Comparison of ENCODE assay signal across 9 mouse cellular contexts in the genomic region with DNA sequence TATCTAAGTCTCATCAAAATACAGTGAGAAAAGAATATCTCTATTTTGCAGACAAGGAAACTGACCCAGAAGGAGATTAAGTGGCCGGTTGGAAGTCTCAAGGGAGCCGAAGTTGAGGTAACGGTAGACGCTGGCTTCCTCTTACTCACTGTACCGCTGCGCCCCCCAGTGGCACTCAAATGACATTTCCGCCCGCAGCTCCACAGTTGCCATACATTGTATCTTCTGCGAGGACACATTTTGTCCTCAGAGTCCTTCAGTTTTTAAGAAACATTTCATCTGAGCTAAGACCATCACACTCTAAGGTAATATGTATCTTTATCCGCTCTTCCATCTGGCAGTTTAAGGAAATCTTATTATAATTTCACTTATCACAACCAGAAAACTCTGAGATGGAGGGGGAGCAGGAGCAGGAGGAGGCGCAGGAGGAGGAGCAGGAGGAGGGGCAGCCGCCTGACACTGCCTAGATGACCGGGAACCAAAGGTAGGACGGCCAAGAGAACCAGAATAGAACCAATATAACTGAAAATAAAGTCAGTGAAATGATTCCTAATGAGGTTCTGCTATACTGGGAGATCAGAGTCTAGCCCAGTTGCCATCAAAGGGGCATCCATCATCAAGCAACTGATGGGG. TPM values are rescaled to one million over a fixed set of nuclear protein-coding genes. Genes with fewer than 3 reads are reported as not detected.
DNase-seq lines count a peak whose midpoint lies in the region; ATAC-seq and TF ChIP-seq lines count a peak whose summit lies in the region.
"Had no signal": no experiment of that assay in that cellular context is flagged by ENCODE, and none has a peak within 500 bp of the region (broad histone marks: within the 10 kb centered on the region; RNA-seq: fewer than 3 reads in every experiment).

No protein-coding gene starts in this region.

- WGBS in kidney, embryonic 14.5 days, result 4% methylated on average over 14 of the region's 14 CpGs
- 5% methylated on average over 14 of the region's 14 CpGs for WGBS in limb, embryonic 14.5 days

- no peak for ATAC-seq in kidney, embryonic 14.5 days (ENCODE audit: low FRiP score, low TSS enrichment)
- ATAC-seq in limb, embryonic 14.5 days (ENCODE audit: low FRiP score, low read depth), result no peak
- peak; percentile 86 for ATAC-seq in monocyte, adult 5-6 weeks (replicated peaks; ENCODE audit: insufficient number of reproducible peaks, low FRiP score, low TSS enrichment, poor library complexity, severe bottlenecking)

- no peak overlapping the region for H3K4me3 ChIP-seq in kidney, embryonic 14.5 days (ENCODE audit: low read length)
- H3K4me3 ChIP-seq in limb, embryonic 14.5 days (replicated peaks; ENCODE audit: low read length), result no peak overlapping the region
- H3K4me3 ChIP-seq: erythroblast, embryonic 14.5 days had no signal

- peak; percentile 88 for DNase-seq in A20 (ENCODE audit: low read depth, low spot score)
- peak; percentile 85 for DNase-seq in adrenal gland, postnatal 10 days
- peak; percentile 70 for DNase-seq in embryo, embryonic 9.5 days (ENCODE audit: extremely low spot score)
- peak; percentile 80 to 86 for DNase-seq in heart, adult 18-20 months
- DNase-seq in limb, embryonic 14.5 days (ENCODE audit: low spot score), result peak; percentile 78
- DNase-seq in splenic B cell, adult 2 months (ENCODE audit: low read depth, low spot score), result peak; percentile 89

- H3K36me3 ChIP-seq in kidney, embryonic 14.5 days (ENCODE audit: control insufficient read depth, insufficient read depth, low read length), result no peaks in the 10 kb centered on the region
- H3K36me3 ChIP-seq in limb, embryonic 14.5 days (ENCODE audit: control insufficient read depth, insufficient read depth, low read length), result no peaks in the 10 kb centered on the region
- no peaks in the 10 kb centered on the region for H3K36me3 ChIP-seq in splenic B cell, adult 2 months (ENCODE audit: control insufficient read depth, insufficient read depth, low read length, poor library complexity, severe bottlenecking)

- H3K4me1 ChIP-seq in kidney, embryonic 14.5 days (ENCODE audit: control insufficient read depth, insufficient read depth, low read length), result peaks cover 13% of the 10 kb centered on the region
- peaks cover 8% of the 10 kb centered on the region for H3K4me1 ChIP-seq in limb, embryonic 14.5 days (ENCODE audit: control insufficient read depth, insufficient read depth, low read length)

- no peaks in the 10 kb centered on the region for H3K27me3 ChIP-seq in kidney, embryonic 14.5 days (ENCODE audit: control insufficient read depth, insufficient read depth, low read length)
- H3K27me3 ChIP-seq in limb, embryonic 14.5 days (ENCODE audit: control insufficient read depth, insufficient read depth, low read length), result 0 out of 2 replicates have a peak, but pooled peaks cover 3% of the 10 kb centered on the region
- H3K27me3 ChIP-seq in splenic B cell, adult 2 months (ENCODE audit: control insufficient read depth, insufficient read depth, low read length, poor library complexity, severe bottlenecking), result no peaks in the 10 kb centered on the region

- no peak overlapping the region for H3K27ac ChIP-seq in kidney, embryonic 14.5 days (ENCODE audit: low read depth, low read length)
- no peak overlapping the region for H3K27ac ChIP-seq in limb, embryonic 14.5 days (replicated peaks; ENCODE audit: low read depth, low read length)

- H3K4me2 ChIP-seq in kidney, embryonic 14.5 days (replicated peaks; ENCODE audit: low read depth, low read length), result peak overlapping the region; percentile 9; the same call in 1 of the 2 replicates
- peak overlapping the region; percentile 18; the same call in 1 of the 2 replicates for H3K4me2 ChIP-seq in limb, embryonic 14.5 days (replicated peaks; ENCODE audit: low read depth, low read length, severe bottlenecking)

- H3K9ac ChIP-seq in kidney, embryonic 14.5 days (ENCODE audit: low read depth, low read length), result no peak overlapping the region
- no peak overlapping the region for H3K9ac ChIP-seq in limb, embryonic 14.5 days (ENCODE audit: low read depth, low read length, severe bottlenecking)

- no peaks in the 10 kb centered on the region for H3K9me3 ChIP-seq in kidney, embryonic 14.5 days (ENCODE audit: control insufficient read depth, low read length)
- no peaks in the 10 kb centered on the region for H3K9me3 ChIP-seq in limb, embryonic 14.5 days (ENCODE audit: control insufficient read depth, low read length)

- TF ChIP-seq POLR2A in limb, embryonic 14.5 days (IDR thresholded peaks at IDR 0.05; ENCODE audit: borderline replicate concordance, extremely low read depth, insufficient read depth, insufficient read length), result no peak

RNA-seq across cellular contexts. Expression of gene Dcp1a, which starts 19.3 kb away (rescaled TPM):
- total RNA-seq in adrenal gland, postnatal 10 days (2021), result 10 to 100 TPM; 20.8 to 24.6 TPM
- total RNA-seq in heart, adult 18-20 months (2021), result 10 to 100 TPM in 1 of 2 experiments, 1 to 10 TPM in 1; 8.9 to 11.6 TPM
- 19.0 and 31.1 TPM in 2 replicates for polyA plus RNA-seq in kidney, embryonic 14.5 days (2014; fragmentation: Nextera tagmentation; extraction: Ambion mirVana)
- 40.5 and 59.1 TPM in 2 replicates for polyA plus RNA-seq in limb, embryonic 14.5 days (2012; rRNA removed)
- 24.8 and 28.7 TPM in 2 replicates for polyA plus RNA-seq in limb, embryonic 14.5 days (2014; fragmentation: Nextera tagmentation; extraction: Ambion mirVana)
- 17.9 to 41.2 TPM (median 31.6 TPM) in 3 replicates for total RNA-seq in monocyte, adult 5-6 weeks (2017)

RNA-seq across cellular contexts. Expression of gene Cacna1d, which starts 31.2 kb away (rescaled TPM):
- total RNA-seq in adrenal gland, postnatal 10 days (2021), result 10 to 100 TPM; 11.5 to 17.3 TPM
- 1 to 10 TPM; 1.7 to 2.0 TPM for total RNA-seq in heart, adult 18-20 months (2021)
- polyA plus RNA-seq in kidney, embryonic 14.5 days (2014; fragmentation: Nextera tagmentation; extraction: Ambion mirVana), result 3.1 and 5.1 TPM in 2 replicates
- 13.0 and 15.4 TPM in 2 replicates for polyA plus RNA-seq in limb, embryonic 14.5 days (2012; rRNA removed)
- polyA plus RNA-seq in limb, embryonic 14.5 days (2014; fragmentation: Nextera tagmentation; extraction: Ambion mirVana), result 4.7 and 4.9 TPM in 2 replicates
- 3.2 to 5.0 TPM (median 3.7 TPM) in 3 replicates for total RNA-seq in monocyte, adult 5-6 weeks (2017)
- polyA plus RNA-seq: erythroblast, embryonic 14.5 days had no signal
